Mouse (Mus musculus) kidney, adult 8-10 months (tissue): ENCODE measurements around the gene Klhdc7a.

Experiments used
- DNase-seq, 2 experiments: peaks; one replicate each; pipeline ENCODE4 v3.0.0; 2022

Gene Klhdc7a

GRCm38 (mm10) chr4:139960086-139960713 lies 7.6 kb downstream of the Klhdc7a start:
- DNase-seq: no peak

GRCm38 (mm10) chr4:139959188-139959587 lies 8.6 kb downstream of the Klhdc7a start:
- DNase-seq: no peak

- DNase-seq: no peak
Observed at GRCm38 (mm10) chr4:139950876-139951485, 16.8 kb downstream of the Klhdc7a start.

DNA sequence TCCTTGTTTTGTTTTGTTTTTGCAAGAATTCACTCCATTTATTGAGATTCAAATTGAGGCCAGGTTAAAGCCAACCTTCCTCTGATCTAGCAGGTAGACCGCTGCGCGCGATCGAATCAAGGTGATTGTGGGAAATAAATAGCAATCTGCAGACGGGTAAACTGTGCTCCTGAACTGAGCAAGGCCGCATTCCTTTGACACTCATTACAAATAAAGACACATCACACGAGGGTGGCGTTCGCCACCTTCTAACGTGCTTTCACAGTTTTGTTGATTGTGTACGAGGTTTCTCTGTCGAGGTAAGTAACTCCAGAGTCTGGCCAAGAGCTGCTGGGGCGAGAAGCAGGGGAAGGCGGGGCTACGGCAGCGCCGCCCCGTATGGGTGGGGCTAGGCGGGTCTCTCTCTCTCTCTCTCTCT lies 17.4 kb downstream of the Klhdc7a start:
- DNase-seq: peak in 1 of 2 experiments; percentile 47

DNA sequence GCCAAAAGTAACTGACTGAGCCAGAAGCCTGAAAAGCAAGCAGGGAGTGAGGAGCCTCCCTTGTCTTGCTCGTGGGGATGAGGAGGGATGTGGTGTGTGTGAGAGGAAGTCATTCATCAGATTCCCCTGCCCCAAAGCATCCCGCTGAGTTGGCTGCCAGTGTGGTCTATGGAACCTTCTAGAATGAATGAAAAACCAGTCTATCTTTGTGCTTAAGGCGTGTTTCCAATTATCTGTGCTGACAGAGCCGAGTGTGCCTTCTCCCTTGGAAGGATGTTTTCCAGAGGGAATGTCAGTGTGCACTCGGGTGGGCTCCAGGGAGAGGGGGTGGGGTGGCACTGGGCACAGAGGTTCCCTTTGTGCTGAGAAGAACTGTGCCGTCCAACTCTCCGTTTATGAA lies 19.2 kb downstream of the Klhdc7a start:
- no peak for DNase-seq

GRCm38 (mm10) chr4:139947341-139947740 lies 20.5 kb downstream of the Klhdc7a start:
- no peak for DNase-seq

DNA sequence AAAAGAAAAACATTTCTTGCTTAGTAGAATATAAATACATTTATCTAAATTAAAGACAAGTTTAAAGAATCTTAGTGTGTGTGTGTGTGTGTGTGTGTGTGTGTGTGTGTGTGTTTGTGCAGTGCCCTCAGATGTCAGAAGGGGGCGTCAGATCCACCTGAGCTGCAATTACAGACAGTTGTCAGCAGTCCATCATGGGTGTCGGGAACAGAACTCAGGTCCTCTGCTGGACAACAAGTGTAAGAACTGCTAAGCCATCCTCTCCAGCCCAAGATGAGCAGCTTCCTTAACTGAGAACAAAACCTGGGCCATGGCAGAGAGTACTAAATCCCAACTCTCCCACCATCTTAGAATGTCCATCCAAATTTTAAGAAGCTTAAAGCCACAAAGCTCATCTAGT lies 26.0 kb downstream of the Klhdc7a start:
- no peak for DNase-seq

GRCm38 (mm10) chr4:139935557-139935956 lies 32.3 kb downstream of the Klhdc7a start:
- no peak for DNase-seq

DNA sequence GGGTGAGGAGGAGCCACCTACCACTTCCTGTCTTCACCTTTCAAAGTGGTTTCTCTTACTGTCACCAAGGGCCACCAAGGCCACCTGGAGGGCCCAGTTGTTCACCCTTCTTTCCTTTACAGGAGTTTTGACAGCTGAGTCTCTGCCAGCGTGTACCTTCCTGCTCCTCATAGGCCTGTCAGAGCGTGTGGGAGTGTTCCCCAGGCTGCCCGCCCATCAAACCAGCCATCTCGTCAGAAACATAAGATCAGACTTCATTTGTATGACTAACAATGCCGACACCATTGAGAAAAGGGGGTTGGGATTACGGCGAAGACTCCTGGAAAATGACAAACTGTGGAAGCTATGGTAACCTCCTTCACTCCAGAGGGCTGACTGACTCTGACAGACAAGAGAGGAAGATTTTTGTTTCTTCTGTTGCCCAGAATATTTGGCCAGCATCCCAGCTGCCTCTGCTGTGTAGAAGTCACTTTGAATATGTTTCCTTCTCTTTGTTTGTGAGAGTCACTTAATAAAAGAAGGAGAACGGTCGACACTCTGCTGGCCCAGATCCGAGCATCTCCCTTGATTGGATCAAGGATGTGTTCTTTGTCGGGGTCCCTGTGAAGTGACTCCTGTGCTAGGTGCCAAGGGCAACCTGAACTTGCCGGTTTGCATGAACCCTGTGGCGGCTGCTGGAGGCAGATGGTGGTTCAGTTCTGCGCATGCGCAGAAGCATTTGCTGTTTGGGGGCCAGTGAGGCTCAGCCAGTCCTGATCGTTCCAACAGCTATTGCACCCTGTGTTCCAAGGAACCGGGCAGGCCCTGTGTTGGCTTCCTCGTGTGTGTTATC lies 34.6 kb downstream of the Klhdc7a start:
- DNase-seq: no peak

GRCm38 (mm10) chr4:139931790-139932510 lies 35.9 kb downstream of the Klhdc7a start:
- no peak for DNase-seq

DNA sequence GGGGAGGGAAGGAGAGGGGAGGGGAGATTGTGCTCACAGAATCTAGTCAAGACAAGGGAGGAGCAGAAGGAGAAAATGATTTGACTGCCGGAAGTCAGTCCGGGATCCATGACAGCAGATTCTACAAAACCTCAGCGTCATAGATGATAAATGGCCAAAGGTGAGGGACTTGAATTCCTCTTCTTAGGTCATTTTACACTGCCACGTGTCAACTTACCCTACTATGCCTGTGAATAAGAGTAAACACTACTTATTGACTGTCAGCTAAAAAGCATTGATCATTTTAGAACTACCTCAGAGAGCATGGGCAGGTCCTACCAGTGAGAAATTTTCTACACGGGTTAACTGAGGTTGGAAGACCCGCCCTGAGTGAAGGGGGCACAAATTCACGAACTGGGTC lies 36.9 kb downstream of the Klhdc7a start:
- no peak for DNase-seq

- DNase-seq: no peak
Observed at GRCm38 (mm10) chr4:139926161-139926561, 41.7 kb downstream of the Klhdc7a start.

DNA sequence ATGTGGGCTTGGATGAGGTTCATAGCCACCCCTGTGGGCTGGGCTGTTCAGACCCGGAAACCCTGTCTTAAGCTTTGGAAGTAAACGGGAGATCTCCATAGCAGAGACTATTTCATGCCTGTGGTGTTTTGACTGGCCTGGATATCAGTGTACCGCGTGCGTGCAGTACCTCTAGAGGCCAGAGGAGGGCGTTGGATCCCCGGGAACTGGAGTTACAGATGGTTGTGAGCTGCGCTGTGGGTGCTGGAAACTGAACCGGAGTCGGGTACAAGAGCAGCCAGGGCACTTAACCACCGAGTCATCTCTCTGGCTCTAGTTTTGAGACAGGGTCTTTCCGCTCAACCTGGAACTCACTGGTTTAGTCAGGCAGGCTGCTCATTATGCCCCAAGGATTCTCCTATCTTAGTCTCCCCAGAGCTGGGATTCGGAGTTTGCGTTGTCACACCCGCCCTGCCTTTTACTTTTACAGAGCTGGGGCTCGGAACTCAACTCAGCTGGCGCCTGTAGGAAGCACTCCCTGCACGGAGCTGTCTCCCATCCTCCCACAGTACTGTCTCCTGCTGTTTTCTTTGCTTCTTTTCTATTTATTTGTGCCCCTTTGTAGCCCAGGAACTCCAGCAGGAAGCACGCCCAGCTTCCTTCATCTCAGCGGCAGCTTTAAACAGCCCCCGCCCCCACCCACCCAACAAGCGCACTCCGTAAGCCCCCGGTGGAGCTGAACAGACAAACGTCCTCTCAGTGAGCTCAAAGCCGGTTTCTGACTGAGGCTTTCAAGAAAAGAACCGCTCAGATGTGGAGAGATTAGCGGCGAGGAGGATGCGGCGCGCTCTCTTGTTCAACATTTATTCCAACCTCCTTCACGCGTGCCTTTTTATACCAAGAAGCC lies 42.3 kb downstream of the Klhdc7a start:
- DNase-seq: no peak

DNA sequence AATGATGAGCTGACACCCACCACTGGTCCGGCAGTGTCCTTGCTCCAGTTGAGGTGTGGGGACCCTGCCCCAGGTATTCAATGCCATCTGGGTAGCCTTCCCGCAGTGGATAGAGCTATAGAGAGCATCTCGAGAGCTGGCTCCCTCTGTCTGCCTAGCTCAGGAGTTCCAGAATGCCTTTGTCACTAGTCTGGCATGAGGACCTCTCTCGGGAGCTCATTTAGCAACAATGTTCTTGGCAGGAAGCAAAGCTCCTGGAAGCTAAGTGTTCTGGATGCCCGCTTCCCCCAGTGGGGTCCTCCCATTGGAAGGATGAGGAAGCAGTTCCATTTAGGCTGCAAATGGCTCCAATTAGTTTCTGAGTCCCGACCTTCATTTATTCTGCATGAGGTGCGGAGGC lies 51.1 kb downstream of the Klhdc7a start:
- DNase-seq: no peak
